Mouse (Mus musculus): ENCODE results near the gene Prkrip1.

- TF ChIP-seq CTCF (IDR thresholded peaks at IDR 0.05; ENCODE audit: low read depth) (no peak), EP300 (optimal IDR thresholded peaks at IDR 0.05) (no peak)
These were observed 17.2 kb upstream of the Prkrip1 start for GRCm38 (mm10) chr5:136215958-136216357.
